Mouse (Mus musculus) fat pad, adult 2 months (tissue): ENCODE measurements around the gene Smyd2.

Experiments used
- DNase-seq: peaks from one replicate; pipeline ENCODE4 v3.0.0-alpha.2; 2011; ENCODE audit warnings: low read depth, low spot score; ENCODE audit errors: extremely low read depth

Smyd2 gene

DNA sequence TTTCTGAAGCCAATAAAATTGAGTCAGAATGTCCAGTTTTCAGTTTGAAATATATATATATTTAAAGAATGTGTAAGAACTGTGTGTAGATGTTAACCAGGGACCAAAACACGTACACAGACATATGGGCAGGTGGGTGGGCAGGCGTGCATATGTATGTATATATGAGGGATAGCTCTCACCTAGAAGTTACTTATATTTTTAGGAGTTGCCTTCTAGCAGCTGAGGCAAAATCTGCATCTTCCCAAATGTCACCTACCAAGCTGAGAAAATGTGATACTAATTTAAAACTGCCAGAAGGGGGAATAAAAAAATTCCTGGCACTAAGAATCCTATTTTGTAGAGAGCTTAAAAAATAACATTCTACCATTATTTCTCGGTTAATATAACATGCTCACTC is 2.4 kb downstream of the Smyd2 start:
- no peak for DNase-seq

DNA sequence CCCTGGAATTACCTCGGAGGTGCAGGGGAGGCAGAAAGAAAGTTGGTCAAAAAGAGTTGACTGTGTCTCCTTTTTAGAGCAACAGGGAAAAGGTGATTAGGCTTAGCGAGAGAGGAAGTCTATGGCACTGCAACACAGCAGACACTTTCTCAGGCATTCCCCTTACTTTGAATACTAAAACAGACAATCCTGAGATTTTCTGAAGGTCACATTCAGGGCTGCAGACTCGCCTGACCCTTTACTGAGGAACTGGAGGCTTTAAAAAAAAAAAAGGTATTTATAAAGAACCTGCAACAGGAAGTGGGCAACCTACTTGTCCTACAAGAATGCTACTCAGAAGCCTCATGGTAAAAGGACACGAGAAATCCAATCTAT is 5.0 kb downstream of the Smyd2 start:
- DNase-seq = no peak

DNA sequence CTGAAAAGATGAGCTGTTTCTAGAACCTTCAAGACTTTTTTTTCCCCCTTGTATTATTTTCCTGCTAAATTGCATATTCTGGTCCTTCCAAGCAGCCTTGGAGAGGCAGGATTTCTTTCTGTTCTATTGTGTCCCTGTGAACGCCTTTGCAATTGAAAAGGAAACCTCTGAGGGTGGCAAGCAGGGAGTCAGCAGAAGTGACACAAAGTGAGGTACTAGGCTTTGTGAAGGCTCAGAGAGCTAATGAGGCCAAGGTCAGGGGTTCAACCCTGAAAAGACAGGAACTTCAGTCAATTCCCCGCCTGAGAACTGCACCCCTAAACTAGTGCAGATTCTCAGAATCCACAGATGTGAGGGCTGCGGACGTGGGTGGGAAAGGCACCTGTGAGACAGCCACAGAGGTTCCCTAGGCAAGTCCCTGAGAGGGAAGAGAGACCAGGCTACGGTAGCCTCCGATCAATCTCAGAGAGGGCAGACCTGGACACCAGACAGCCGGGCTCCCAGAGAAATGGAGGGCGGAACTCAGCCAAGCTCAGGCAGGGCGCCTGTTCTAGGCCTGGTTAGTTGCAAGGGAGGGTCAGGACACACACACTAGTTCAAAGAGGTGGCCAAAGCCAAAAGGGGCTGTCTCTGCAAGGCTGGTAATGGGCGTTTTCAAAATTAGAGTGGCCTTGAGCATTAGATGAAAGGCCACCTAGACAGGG is 5.6 kb downstream of the Smyd2 start:
- no peak for DNase-seq

DNA sequence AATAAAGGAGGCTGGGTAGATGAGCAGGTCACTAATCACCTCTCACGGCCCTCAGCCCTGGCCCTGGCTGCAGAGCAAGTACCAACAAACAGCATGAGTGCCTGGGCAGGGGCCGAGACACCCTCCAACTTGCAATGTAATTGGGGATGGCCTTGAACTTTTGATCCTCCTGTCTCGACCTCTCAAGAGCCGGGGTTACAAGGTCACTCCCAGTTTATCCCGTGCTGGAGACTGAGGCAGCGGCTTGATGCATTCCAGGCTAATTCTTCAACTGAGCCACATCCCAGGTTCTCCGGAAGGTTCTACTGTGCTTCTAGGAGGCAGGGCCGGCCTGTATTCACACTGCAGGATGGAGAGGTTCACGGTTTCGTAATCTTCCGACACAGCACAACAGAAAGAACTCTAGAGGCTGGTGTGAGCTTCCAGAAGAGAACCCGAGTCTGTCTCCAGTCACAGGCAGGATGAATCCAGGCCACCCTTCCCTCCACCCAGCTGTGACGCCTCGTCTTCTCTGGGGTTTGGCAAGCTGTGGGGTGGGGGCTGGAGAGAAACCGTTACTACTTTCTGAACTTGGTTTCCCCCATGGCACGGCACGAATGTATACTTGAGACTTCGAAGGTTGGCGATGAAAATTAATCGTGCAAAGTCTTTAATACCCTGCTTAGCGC is 8.9 kb downstream of the Smyd2 start:
- no peak for DNase-seq

DNA sequence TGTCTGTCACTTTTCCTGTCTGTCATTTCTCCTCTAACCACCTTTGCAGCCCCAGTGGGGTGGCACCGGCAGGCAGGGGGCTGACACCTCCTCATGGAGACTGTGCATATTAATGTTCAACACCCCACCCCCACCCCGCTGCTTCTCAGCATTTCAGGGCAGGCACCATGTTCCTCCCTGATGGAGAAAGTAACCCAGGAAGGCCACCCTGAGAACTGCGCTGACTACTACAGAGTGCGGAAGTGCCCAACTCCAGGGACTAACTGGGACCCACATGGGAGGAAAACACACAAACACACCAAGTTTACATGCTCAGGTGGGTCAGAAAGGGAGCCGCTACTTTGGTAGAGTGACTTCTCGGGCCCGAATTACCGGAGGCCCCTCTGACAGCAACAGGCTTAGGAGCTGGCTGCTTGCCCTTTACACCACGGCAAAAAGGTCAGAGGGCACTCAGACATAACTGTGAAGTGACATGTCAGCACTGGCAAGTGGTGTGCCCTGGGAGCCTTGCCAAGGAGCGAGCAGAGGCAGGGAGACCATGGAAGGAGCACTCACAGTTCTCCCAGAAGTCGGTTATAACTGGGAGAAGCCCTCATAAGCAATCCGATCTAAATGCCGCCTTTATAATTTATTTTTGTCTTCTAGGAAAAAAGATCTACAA is 11.3 kb downstream of the Smyd2 start:
- DNase-seq = no peak

DNA sequence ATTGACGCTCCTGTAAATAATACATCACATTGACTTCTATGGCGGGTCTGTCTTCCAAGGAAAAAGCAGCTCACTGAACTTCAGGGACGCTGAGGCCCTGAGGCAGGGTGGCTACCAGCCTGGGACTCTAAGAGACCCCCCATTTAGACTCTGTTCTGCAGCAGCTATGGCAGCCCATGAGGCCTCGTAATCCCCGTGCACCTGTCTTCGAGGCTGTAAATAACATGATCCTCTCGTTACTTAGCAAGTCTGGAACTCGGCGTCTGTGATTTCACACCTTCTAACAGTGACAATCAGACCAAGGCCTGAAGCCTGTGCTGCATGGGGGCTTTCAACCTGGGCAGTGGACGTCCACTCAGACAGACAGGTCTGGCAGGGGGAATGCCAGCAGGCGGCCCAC is 19.0 kb downstream of the Smyd2 start:
- DNase-seq = no peak

DNA sequence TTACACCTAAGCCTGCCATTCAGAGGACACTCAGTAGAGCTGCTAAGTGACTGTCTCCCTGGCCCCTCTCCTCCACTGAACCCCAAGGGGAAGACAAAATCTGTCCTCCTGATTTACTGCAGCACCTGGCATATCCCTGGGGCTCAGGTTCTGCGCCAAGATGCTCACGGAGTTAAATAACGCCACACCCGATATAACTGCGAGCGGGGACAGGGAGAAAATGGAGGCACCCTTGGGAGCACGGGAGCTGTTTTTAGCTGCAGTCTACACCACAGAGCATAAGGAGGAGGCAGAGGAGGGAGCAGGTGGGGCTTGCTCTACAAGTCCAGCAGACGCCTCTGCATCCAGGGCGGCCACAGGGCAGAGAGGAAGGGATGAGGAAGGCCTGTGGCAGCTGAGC is 19.8 kb downstream of the Smyd2 start:
- DNase-seq = no peak

DNA sequence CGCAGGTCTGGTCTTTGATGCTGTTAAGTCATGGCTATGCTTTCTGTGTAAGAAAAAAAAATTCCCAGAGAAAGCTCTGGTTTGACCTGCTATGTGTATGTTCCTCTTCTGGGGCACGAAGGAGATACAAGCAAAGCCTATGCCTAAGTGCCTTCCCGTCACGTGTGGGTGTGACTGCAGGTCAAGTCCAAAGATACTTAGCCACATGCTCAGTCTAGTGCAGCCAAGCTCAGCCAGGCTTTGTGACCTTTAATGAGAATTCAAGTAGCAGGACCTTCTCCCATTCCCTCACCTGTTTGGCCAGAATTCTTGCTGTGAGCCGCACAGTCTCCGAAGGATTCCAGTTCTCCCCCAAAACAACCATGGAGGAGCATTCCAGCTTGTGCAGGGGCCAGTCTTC is 22.6 kb downstream of the Smyd2 start:
- no peak for DNase-seq

DNA sequence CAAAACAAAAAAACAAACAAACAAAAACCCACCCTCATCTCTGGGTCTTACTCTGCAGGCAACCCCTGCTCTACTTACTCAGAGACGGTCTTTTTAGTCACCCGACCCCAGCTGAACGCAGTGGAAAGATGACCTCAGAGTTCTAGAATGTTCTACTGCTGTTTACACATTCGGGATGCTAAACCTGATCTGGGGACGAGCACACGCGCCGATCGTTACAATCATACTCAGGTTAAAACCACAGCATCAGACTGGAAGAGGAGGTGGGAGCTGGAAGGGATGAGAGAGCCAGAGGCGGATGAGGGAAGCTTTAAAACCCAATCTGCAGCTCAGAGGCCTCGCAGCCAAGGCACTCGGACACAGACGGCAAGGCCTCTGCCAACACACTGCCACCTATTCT is 23.5 kb downstream of the Smyd2 start:
- DNase-seq = no peak

DNA sequence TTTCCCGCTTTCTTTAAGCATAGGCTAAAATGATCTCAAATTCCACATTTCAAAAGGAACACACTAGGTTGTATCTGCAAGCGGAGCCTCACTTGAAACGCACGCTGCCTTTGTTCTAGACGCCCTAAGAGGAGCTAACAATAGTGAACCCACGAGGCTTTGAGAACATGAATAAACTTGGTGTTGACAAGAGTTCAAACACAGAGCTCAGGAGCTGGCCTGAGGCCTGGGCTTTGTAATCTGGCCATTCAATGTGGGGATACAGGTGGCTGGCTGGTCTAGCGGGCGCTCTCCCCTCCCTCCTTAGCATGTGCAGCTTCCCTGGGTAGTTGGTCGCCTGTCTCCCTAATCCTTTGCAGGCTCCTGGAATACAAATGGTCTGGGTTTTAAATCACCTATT is 24.3 kb downstream of the Smyd2 start:
- no peak for DNase-seq

DNA sequence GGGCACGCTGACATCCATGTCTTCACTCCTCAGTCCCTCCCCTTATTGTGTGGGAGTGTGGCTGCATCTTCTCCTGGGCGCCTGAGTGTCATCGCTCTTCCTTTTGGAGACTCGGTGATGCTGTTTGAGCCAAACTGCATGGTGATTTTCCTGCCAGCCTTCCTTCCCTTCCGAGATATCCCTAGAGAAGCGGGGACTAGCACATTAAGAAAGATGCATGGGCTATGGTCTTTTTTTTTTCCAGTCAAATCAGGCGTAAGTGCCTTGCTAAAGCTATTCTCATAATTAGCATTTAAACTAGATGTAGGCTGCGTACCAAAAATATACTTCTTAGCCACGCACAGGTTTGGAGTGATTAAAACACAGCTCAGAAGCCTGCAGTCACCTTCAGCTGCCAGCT is 28.0 kb downstream of the Smyd2 start:
- no peak for DNase-seq

DNA sequence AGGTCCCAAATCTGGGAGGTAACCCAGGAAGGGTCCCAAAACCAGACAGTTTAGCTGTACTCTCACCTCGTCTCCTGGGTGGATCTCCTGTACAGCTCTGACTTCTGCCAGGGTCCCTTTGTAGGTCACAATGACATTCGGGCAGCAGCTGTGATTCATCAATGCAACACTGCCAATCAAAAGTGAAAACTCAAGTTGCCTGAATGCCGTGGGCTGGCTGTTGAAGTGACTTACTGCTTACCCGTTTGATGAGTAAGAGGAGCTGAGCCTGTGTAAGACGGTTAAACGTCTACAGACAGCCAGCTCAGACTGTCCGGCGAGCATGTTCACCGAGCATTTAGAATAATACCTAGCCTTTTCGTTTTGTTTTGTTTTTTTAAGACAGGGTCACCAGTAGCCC is 33.4 kb downstream of the Smyd2 start:
- DNase-seq = no peak

DNA sequence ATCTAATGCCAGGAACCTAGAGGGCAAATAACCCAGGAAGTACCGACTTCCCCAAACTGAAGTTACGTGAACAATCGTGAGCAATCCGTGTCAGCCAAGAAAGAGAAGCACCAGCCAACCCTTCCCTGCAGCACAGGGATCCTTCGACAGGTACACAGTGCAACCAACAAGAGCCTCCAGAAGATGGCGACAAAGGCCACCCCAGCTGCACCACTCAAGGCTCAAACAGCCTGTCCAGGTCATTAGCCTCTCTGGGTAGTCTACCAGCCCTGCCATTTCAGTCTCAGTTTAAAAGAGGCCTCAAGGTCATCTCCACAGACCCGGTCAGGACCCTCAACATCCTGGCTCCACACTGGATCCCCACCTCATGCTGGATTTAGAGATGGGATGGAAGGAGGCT is 34.6 kb downstream of the Smyd2 start:
- DNase-seq = no peak

DNA sequence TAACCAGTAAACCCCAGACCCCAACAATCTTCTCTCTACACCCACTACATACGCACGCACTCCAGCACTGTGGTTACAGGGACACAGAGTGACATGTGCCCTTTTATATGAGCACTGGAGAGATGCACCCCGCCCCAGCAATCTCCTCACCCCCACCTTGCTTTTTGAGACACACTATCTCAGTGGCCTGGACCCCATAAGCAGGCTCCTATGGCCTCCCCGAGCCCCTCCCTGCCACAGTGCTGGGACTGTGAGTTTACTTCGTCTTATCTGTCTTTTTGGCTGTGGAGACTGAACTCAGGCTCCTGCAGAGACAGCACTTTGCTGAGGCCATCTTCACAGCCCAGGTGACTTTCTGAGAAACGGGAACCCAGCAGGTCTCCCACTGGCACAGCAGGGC is 36.2 kb downstream of the Smyd2 start:
- no peak for DNase-seq

DNA sequence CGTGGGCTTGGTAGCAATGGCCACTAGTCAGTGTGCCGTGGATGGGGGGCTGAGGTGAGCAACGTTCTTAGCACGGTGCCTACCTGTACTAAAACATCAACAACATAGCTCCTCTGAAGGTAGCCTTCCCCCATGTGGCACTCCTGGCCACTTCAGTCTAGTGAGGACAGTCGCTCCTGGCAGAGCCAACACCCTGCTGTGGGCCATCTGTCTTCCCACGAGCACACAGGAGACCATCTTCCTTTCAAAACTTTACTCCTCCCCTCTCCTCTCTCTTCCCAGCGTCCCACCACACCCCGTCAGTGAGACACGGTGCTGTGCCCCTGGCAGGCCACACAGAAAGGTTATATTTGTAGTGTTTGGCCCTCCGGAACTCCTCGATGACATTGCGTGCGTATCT is 37.2 kb downstream of the Smyd2 start:
- DNase-seq = no peak

DNA sequence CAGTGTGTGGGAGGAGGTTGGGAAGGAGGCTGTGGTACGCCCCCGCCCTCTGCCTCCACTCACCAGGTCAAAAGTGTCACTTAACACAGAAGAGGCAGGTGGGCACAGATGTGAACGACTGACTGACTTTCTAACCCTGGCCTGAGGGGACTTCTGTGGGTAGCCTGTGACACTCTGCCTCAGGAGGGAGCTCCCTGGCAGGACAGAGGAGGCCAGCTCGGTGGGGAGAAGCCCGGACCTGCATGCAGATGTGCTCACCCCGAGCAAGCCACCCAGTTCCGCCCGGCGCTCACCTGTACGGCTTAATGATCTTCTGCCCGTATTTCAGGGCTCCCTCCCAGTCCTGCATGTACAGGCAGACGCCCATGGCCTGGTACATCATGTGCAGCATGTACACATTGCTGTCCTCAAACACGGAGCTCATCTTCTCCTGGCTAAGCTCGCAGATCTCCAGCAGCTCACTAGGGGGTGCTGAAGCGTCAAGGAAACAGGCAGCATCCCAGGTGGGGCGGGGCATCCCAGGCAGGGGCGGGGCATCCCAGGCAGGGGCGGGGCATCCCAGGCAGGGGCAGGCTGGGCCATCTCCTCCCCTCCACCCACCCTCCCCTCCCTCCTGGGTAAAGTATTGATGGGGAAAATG is 38.5 kb downstream of the Smyd2 start:
- no peak for DNase-seq

DNA sequence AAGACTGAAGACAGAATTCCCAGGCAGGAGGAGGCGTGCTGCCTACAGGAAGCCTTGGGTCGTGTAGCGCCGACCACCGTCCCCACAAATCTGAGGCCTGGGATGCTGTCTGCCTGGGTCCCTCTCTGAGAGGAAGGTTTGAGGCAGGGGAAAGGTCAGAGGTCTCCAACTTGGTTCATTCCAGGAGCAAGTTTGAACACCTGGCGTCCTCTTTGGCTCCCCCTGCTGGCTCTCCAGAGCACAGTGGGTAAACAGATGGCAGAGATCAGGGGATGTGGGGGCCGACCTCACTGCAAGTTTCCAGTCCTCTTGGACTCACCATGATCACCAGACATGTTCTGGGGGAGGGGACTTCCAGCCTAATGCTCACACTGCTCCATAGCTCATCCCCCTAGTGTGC is 39.3 kb downstream of the Smyd2 start:
- no peak for DNase-seq

DNA sequence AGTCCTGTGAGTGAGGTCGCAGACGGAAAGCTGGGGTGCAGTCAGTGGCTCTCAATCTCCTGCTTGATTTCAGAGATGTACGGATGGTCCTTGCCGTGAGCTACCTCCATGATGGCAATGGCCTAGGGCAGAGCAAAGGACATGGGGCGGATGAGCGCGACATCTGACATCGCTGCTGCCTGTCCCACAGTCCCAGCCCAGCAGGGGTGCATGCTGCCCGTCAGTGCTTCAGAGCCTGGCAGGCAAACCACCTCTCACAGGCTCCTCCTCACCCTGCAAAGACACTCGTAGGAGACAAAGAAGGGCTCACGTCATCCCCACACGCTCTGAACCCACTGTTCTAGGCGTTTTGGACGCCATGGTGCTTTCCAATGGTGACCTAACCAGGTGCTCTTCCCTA is 41.4 kb downstream of the Smyd2 start:
- DNase-seq = no peak

DNA sequence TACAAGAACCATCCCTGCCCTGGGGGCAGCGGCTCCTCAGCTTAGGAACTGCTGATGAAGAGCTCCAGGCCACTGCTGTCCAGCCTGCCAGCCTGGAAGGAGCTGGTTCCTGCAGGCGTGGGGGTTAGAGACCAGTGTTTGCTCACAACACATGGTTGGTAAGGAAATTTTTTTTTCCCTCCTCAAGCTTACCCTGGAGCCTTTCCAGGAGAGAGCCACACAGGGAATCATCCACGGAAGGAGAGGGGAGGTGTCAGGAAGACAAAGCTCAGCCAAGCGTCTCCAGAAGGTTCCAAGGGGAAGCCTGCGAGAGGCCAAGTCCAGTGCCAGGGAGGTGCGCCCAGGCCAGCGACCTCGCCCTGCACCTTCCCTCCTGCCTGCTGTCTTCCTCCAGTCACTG is 42.2 kb downstream of the Smyd2 start:
- no peak for DNase-seq

DNA sequence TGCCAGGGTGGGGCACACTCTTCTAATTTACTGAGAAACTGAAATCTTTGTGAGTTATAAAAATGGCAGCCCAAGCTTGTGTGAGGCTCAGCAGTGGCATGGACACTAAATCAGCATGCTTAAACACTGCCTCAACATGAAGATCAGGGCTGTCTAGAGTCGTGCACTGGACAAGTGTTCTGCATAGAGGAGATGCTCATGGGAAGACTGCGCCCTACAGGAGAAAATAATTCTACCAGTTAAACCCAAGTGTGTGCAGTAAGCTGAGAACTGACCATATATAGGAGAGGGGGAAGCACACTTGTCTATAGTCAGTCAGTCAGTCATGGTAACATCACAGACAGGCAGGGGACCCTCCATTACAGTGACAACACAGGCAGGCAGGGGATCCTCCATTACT is 43.0 kb downstream of the Smyd2 start:
- DNase-seq = no peak

DNA sequence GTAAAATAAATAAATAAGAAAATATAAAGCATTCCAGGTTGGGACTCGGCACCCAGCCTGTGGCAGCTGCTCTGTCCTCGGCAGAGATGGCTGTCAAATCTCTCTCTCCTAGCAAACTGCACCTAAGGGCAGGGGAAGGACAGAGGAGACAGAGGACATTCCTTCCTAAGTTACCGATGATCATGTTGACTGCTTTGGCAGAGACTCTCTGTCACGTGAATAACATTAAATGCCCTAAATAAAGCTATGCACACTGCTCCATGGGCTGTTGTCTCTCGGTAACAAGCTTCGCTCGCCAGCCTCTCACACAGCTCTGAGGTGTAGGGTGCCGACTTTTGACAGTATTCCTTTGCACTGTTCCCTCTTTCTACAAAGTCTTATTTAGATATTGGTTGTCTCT is 46.0 kb downstream of the Smyd2 start:
- DNase-seq = no peak

DNA sequence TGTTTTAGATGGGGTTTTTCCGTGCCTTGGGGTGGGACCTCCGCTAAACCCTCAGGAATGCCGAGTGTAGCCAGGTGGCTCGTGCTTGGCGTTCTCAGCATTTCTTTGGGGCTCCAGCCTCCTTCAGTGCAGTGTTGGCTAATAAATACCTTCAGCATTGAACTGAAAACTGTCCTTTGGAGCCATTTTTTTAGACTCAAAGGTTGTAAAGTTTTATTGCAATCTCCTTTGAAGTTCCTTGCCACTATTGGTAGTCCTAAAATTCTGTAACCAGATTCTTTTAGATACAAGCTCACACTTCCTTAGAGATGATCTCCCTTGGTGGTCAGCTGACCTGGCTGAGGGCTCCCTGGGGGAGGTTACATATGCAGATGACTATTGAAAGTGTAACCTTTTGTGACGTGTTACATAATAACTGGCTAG is 46.7 kb downstream of the Smyd2 start:
- DNase-seq = no peak
